Mouse (Mus musculus) liver, embryonic 14.5 days (tissue): Measurements from ENCODE around the gene Mrgprh. TPM values are rescaled to one million over a fixed set of nuclear protein-coding genes. Genes with fewer than 3 reads are reported as not detected.

Experiments used
- ATAC-seq: fragments of 200-750 bp; cut with Nextera tagmentation; 2 replicates; pipeline ENCODE4 v1.8.0; 2017; ENCODE audit warnings: moderate number of reproducible peaks, mild to moderate bottlenecking, moderate library complexity; ENCODE audit not compliant: insufficient read depth
- DNase-seq, 3 experiments: peaks; one replicate each; pipeline ENCODE4 v3.0.0-alpha.2; 2012 to 2013; ENCODE audit warnings: low read depth in 3 of 3, low spot score in 3 of 3
- H3K27ac ChIP-seq: fragments of 300-500 bp; sonication (generic); 2 replicates; pipeline ENCODE4 v1.5.1; 2014; ENCODE audit warnings: moderate library complexity, mild to moderate bottlenecking, control low read depth, inconsistent platforms
- H3K27me3 ChIP-seq: fragments of 300-500 bp; sonication (generic); 2 replicates; pipeline ENCODE4 v1.6.1; 2014; ENCODE audit warnings: mild to moderate bottlenecking, low read length, moderate library complexity; ENCODE audit not compliant: control insufficient read depth, insufficient read depth
- H3K36me3 ChIP-seq: fragments of 300-500 bp; sonication (generic); replicated peaks from 2 replicates; pipeline ENCODE4 v1.6.1; 2014; ENCODE audit warnings: low read depth; ENCODE audit not compliant: control insufficient read depth, insufficient read depth
- H3K4me1 ChIP-seq, 2 experiments: fragments of 200-500 bp in 1 of 2; fragments of 300-500 bp in 1 of 2; sonication (generic) in 1 of 2; replicated peaks; 2 replicates each; pipeline ENCODE4 v1.6.1; 2012 to 2014; ENCODE audit warnings: antibody characterized with exemption in 1 of 2, inconsistent platforms in 1 of 2, low read length in 1 of 2; ENCODE audit not compliant: control insufficient read depth in 2 of 2, insufficient read depth in 2 of 2
- H3K4me2 ChIP-seq: fragments of 300-500 bp; sonication (generic); 2 replicates; pipeline ENCODE4 v1.6.1; 2014; ENCODE audit warnings: low read depth, mild to moderate bottlenecking, control low read depth, moderate library complexity
- H3K4me3 ChIP-seq, 2 experiments: fragments of 200-500 bp in 1 of 2; fragments of 300-500 bp in 1 of 2; sonication (generic) in 1 of 2; 2 replicates each; pipeline ENCODE4 v1.5.1; 2012 to 2014; ENCODE audit warnings: low read depth in 2 of 2, low read length in 2 of 2, mild to moderate bottlenecking in 2 of 2, control low read depth in 1 of 2, inconsistent platforms in 1 of 2, moderate library complexity in 1 of 2; ENCODE audit not compliant: insufficient read depth in 1 of 2
- H3K9ac ChIP-seq: fragments of 300-500 bp; sonication (generic); replicated peaks from 2 replicates; pipeline ENCODE4 v1.6.1; 2014; ENCODE audit warnings: mild to moderate bottlenecking, control low read depth, moderate library complexity
- H3K9me3 ChIP-seq: fragments of 300-500 bp; sonication (generic); 2 replicates; pipeline ENCODE4 v1.6.1; 2016; ENCODE audit warnings: low read length, mixed read lengths; ENCODE audit not compliant: control insufficient read depth
- CTCF ChIP-seq: IDR thresholded peaks from 2 replicates; pipeline ENCODE4 v1.5.1; 2016; ENCODE audit warnings: antibody characterized with exemption, low read depth, control low read depth
- EP300 ChIP-seq: IDR thresholded peaks from 2 replicates; pipeline ENCODE4 v1.6.1; 2016; ENCODE audit warnings: antibody characterized with exemption, low read depth
- WGBS: fragments of 180-500 bp; shearing (Covaris S2); extraction: QIAGEN DNeasy Blood & Tissue Kit; methylation state at CpG from one replicate; pipeline ENCODE4 v1.1.7; 2014; ENCODE audit not compliant: insufficient replicate concordance; 5-methylcytosine and 5-hydroxymethylcytosine counted together
- polyA plus RNA-seq, 2 experiments: library from polyadenylated mRNA; depleted of rRNA in 1 of 2; stranded (reverse) in 1 of 2; unstranded in 1 of 2; fragments of >200 nt; fragmentation: Nextera tagmentation in 1 of 2; extraction: Ambion mirVana in 1 of 2; gene quantifications; 2 replicates each; pipeline versions ENCODE4 v1.2.1 to v1.2.3; 2012 to 2014

Mrgprh gene
- polyA plus RNA-seq, 2 experiments, result not detected

DNA sequence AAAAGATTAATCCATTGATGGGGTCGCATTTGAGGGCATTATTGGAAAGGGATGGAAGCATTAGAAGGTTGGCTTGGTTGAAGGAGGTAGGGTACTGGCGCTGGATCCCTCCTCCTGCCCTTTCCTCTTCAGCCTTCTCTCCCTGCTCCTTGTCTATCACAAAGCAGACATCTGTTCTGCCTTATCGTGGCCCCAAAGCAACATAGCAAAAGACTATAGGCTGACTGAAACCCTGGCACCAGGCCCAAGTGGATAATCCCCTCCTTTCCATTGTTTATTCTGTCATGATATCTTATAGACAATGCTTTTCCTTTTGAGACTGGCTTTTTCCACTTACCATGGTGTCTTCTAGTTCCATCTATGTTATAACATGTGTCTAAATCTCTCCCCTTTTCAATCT is 10.4 kb upstream of the Mrgprh start:
- no peak overlapping the region for H3K9ac ChIP-seq
- H3K36me3 ChIP-seq, result no peaks in the 10 kb centered on the region
- H3K4me1 ChIP-seq, result no peaks in the 10 kb centered on the region
- no peak overlapping the region for H3K4me3 ChIP-seq
- no peak overlapping the region for H3K4me2 ChIP-seq
- ATAC-seq, result no peak
- TF ChIP-seq EP300, result no peak
- TF ChIP-seq CTCF, result no peak
- DNase-seq, result no peak
- no peaks in the 10 kb centered on the region for H3K9me3 ChIP-seq
- 48% methylated on average over 3 of the region's 3 CpGs for WGBS
- H3K27me3 ChIP-seq, result no peaks in the 10 kb centered on the region
- no peak overlapping the region for H3K27ac ChIP-seq

DNA sequence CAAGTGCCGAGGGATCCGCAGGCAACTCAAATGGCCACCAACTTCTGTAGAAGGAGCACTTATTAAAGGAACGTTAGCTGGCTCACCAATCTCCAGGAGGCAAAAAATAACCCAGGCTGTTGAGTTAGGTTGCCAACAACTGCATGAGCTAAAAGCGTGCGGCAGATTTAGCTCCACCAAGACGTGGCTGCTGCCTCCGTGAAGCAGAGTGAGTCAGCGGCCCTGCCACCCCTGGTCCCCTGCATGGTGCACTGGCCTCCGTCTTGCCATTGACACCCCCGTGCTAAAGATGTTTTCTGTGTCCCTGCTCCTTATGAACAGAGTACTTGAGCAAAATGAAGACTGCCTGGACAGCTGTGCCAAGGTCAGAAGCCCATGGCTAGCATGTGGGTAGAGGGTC is 9.0 kb upstream of the Mrgprh start:
- no peaks in the 10 kb centered on the region for H3K9me3 ChIP-seq
- TF ChIP-seq EP300, result no peak
- TF ChIP-seq CTCF, result no peak
- H3K4me3 ChIP-seq, result no peak overlapping the region
- no peak overlapping the region for H3K9ac ChIP-seq
- no peaks in the 10 kb centered on the region for H3K4me1 ChIP-seq
- H3K36me3 ChIP-seq, result no peaks in the 10 kb centered on the region
- ATAC-seq, result no peak
- no peaks in the 10 kb centered on the region; the same call in 1 of the 2 replicates for H3K27me3 ChIP-seq
- WGBS, result 75% methylated on average over 10 of the region's 10 CpGs
- no peak overlapping the region for H3K4me2 ChIP-seq
- H3K27ac ChIP-seq, result no peak overlapping the region
- no peak for DNase-seq

DNA sequence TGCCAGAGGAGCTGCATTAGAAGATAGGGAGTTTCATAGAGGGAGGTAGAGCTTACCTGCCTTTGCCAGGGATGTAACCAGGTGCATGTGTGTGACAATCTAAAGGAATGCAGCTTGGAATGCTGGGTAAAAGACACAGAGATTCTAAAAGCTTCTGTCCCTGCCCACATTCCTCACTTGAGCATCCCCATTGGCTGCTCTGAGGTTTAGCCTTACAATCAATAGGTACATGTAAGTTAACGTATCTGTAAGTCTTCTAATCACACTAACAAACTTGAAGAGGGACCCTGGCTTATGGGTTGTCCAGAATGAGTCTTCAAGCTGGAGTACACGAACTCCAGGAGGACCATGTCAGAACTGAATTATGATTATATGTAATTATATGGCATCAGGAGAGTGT is 7.8 kb upstream of the Mrgprh start, which contains the start of gene Mas1:
TSS of gene Mas1 (minus strand) at position 101 of the 400 bp plus-strand sequence.
- H3K4me2 ChIP-seq, result no peak within 1 kb of the TSS
- H3K4me3 ChIP-seq, result no peak within 1 kb of the TSS
- H3K9me3 ChIP-seq, result no peaks in the 10 kb centered on the region
- H3K27me3 ChIP-seq, result no peaks in the 10 kb centered on the region; the same call in 1 of the 2 replicates
- no peak within 1 kb of the TSS for H3K27ac ChIP-seq
- DNase-seq (no peak), ATAC-seq (no peak)
- H3K9ac ChIP-seq, result no peak within 1 kb of the TSS
- 32% methylated on average over 2 of the region's 2 CpGs for WGBS
- H3K36me3 ChIP-seq, result no peaks in the 10 kb centered on the region
- H3K4me1 ChIP-seq, result no peaks in the 10 kb centered on the region
- TF ChIP-seq EP300 (no peak), CTCF (no peak)

DNA sequence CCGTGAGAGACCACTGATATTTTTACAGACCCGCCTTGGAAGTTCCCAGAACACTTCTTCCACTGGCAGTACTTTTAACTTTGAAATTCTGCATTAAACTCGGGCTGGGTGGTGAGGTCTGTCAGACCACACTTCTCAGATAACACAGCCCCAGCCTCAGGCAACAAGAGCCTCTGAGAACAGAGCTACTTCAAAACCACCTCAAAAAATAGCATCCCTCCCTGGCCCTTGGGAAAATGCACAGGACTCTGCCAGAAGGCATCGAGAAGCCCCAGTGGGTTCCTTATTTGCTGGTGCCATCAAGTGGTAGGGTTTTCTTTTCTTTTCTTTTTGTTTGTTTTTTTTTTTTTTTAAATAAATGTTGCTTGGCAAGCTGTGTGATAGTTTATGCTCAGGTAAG is 7.2 kb upstream of the Mrgprh start:
- Histone ChIP-seq H3K9me3 (no peaks in the 10 kb centered on the region), H3K9ac (no peak overlapping the region), H3K27me3 (no peaks in the 10 kb centered on the region; the same call in 1 of the 2 replicates), H3K36me3 (no peaks in the 10 kb centered on the region), H3K4me2 (no peak overlapping the region), H3K4me3 (no peak overlapping the region), H3K27ac (no peak overlapping the region), H3K4me1 (no peaks in the 10 kb centered on the region)
- ATAC-seq, result no peak
- DNase-seq, result no peak
- TF ChIP-seq CTCF, result no peak
- TF ChIP-seq EP300, result no peak
- 16% methylated on average over 4 of the region's 4 CpGs for WGBS

DNA sequence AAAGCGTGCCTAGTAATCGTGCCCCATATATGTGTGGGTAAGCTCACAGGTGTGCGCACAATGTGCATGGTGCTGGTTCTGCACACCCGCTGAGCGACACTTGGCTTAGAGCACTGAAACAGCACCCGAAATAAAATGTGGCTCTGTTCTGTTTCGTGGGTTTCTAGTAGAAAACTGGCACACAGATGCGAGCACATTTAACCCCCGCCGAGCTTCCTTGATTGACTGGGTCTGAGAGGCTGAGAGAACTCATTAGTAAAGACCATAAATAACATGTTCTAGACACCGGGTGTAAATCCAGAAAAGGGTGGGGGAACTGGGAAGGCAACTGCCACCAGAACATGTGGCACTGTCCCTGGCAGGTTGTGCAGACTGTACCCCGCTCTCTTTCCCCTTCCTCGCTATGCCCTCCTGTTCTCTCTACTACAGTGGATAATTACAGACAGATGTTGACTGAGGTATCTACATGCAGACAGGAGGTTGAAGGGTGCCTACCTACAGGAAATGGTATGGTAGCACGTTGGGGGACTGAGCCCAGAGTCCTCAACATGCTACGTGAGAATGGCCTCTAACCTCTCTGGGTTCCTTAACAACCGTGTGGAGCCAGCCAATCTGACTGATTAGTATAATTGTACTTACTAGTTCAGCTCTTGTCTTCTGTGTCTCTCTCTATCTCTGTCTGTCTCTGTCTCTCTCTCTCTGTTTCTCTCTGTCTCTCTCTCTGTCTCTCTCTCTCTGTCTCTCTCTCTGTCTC is 3.4 kb upstream of the Mrgprh start:
- no peak for DNase-seq
- H3K36me3 ChIP-seq, result no peaks in the 10 kb centered on the region
- no peak overlapping the region for H3K9ac ChIP-seq
- ATAC-seq, result no peak
- no peak overlapping the region for H3K27ac ChIP-seq
- no peak overlapping the region for H3K4me3 ChIP-seq
- H3K4me1 ChIP-seq, result no peaks in the 10 kb centered on the region
- H3K4me2 ChIP-seq, result no peak overlapping the region
- no peak for TF ChIP-seq CTCF
- TF ChIP-seq EP300, result no peak
- 56% methylated on average over 16 of the region's 16 CpGs for WGBS
- H3K27me3 ChIP-seq, result no peaks in the 10 kb centered on the region; the same call in 1 of the 2 replicates
- no peaks in the 10 kb centered on the region for H3K9me3 ChIP-seq
